11 mouse cellular contexts compared by ENCODE assay signal in genomic region chr1:189703156-189703555, GRCm38 (mm10). TPM values are rescaled to one million over a fixed set of nuclear protein-coding genes. Genes with fewer than 3 reads are reported as not detected.
DNase-seq lines count a peak whose midpoint lies in the region; ATAC-seq and TF ChIP-seq lines count a peak whose summit lies in the region.
"Had no signal": no experiment of that assay in that cellular context is flagged by ENCODE, and none has a peak within 500 bp of the region (broad histone marks: within the 10 kb centered on the region; RNA-seq: fewer than 3 reads in every experiment).

No protein-coding gene starts in this region.

- H3K27ac ChIP-seq in gastrocnemius, adult 2 months: no peak overlapping the region
- no peak overlapping the region for H3K27ac ChIP-seq in midbrain, embryonic 11.5 days (ENCODE audit: low read depth, low read length)
- no peak overlapping the region for H3K27ac ChIP-seq in midbrain, embryonic 13.5 days
- H3K27ac ChIP-seq in hindbrain, embryonic 12.5 days: no peak overlapping the region
- H3K27ac ChIP-seq: hindbrain, embryonic 13.5 days; liver, embryonic 15.5 days; neural tube, embryonic 13.5 days had no signal

- H3K9ac ChIP-seq in midbrain, embryonic 11.5 days (ENCODE audit: low read length): no peak overlapping the region
- H3K9ac ChIP-seq in midbrain, embryonic 13.5 days (replicated peaks): no peak overlapping the region
- no peak overlapping the region for H3K9ac ChIP-seq in hindbrain, embryonic 12.5 days
- H3K9ac ChIP-seq: hindbrain, embryonic 13.5 days; liver, embryonic 15.5 days; neural tube, embryonic 13.5 days had no signal

- no peaks in the 10 kb centered on the region for H3K9me3 ChIP-seq in midbrain, embryonic 11.5 days (ENCODE audit: control insufficient read depth, low read length)
- H3K9me3 ChIP-seq in midbrain, embryonic 13.5 days: no peaks in the 10 kb centered on the region
- no peaks in the 10 kb centered on the region for H3K9me3 ChIP-seq in hindbrain, embryonic 12.5 days (replicated peaks)
- H3K9me3 ChIP-seq: hindbrain, embryonic 13.5 days; liver, embryonic 15.5 days; neural tube, embryonic 13.5 days had no signal

- no peaks in the 10 kb centered on the region for H3K27me3 ChIP-seq in midbrain, embryonic 11.5 days (ENCODE audit: control insufficient read depth, insufficient read depth, low read length)
- no peaks in the 10 kb centered on the region for H3K27me3 ChIP-seq in midbrain, embryonic 13.5 days
- H3K27me3 ChIP-seq in hindbrain, embryonic 12.5 days: no peaks in the 10 kb centered on the region
- H3K27me3 ChIP-seq: neural tube, embryonic 13.5 days had no signal

- no peak overlapping the region for H3K4me3 ChIP-seq in gastrocnemius, adult 2 months
- H3K4me3 ChIP-seq in midbrain, embryonic 11.5 days (ENCODE audit: low read depth, low read length): no peak overlapping the region
- no peak overlapping the region for H3K4me3 ChIP-seq in midbrain, embryonic 13.5 days (replicated peaks)
- H3K4me3 ChIP-seq in hindbrain, embryonic 12.5 days: no peak overlapping the region
- H3K4me3 ChIP-seq: hindbrain, embryonic 13.5 days; liver, embryonic 15.5 days; neural tube, embryonic 13.5 days had no signal

- 47% methylated on average over 7 of the region's 7 CpGs for WGBS in midbrain, embryonic 11.5 days
- 51% methylated on average over 7 of the region's 7 CpGs for WGBS in midbrain, embryonic 13.5 days
- 54% methylated on average over 7 of the region's 7 CpGs for WGBS in hindbrain, embryonic 12.5 days

- intact Hi-C loops in gastrocnemius, adult 2 months (cut with DNase I): loop anchor here (5.0 kb wide), 2 partner anchors 119 to 224 kb away; no protein-coding TSS in a partner anchor
- intact Hi-C loops in heart, postnatal 14 days (cut with DNase I): loop anchor here (5.0 kb wide), 2 partner anchors 114 to 269 kb away; no protein-coding TSS in a partner anchor

- TF ChIP-seq CTCF in gastrocnemius, adult 2 months (IDR thresholded peaks at IDR 0.05): peak; percentile 40

- no peaks in the 10 kb centered on the region for H3K4me1 ChIP-seq in midbrain, embryonic 11.5 days (ENCODE audit: control insufficient read depth, insufficient read depth, low read length)
- H3K4me1 ChIP-seq in midbrain, embryonic 13.5 days (replicated peaks): 0 out of 2 replicates have a peak, but pooled peaks cover 4% of the 10 kb centered on the region
- 0 out of 2 replicates have a peak, but pooled peaks cover 8% of the 10 kb centered on the region for H3K4me1 ChIP-seq in hindbrain, embryonic 12.5 days
- H3K4me1 ChIP-seq: liver, embryonic 15.5 days had no signal

- H3K36me3 ChIP-seq in midbrain, embryonic 11.5 days (ENCODE audit: control insufficient read depth, insufficient read depth, low read length): no peaks in the 10 kb centered on the region
- H3K36me3 ChIP-seq in midbrain, embryonic 13.5 days: no peaks in the 10 kb centered on the region
- no peaks in the 10 kb centered on the region for H3K36me3 ChIP-seq in hindbrain, embryonic 12.5 days
- H3K36me3 ChIP-seq: hindbrain, embryonic 13.5 days; liver, embryonic 15.5 days; neural tube, embryonic 13.5 days had no signal

- no peak for DNase-seq in gastrocnemius, adult 2 months
- no peak for DNase-seq in gastrocnemius, adult 18-20 months (ENCODE audit: low spot score)
- DNase-seq in midbrain, embryonic 11.5 days (ENCODE audit: low spot score, missing footprints): peak; percentile 80
- DNase-seq in induced T-regulatory cell, adult 2 months (ENCODE audit: low read depth): peak; percentile 45
- peak; percentile 68 for DNase-seq in thymus, postnatal 25 days
- no peak for DNase-seq in heart, postnatal 14 days

- no peak for ATAC-seq in midbrain, embryonic 11.5 days (ENCODE audit: low FRiP score)
- ATAC-seq in midbrain, embryonic 13.5 days: no peak
- ATAC-seq in hindbrain, embryonic 12.5 days (ENCODE audit: low FRiP score): no peak

- H3K4me2 ChIP-seq in midbrain, embryonic 11.5 days: no peak overlapping the region
- no peak overlapping the region for H3K4me2 ChIP-seq in midbrain, embryonic 13.5 days (replicated peaks)
- H3K4me2 ChIP-seq in hindbrain, embryonic 12.5 days (replicated peaks): no peak overlapping the region
- H3K4me2 ChIP-seq: hindbrain, embryonic 13.5 days; liver, embryonic 15.5 days; neural tube, embryonic 13.5 days had no signal

RNA-seq across cellular contexts. Expression of gene Cenpf, which starts 15.3 kb away (rescaled TPM):
- total RNA-seq in gastrocnemius, adult 2 months (2021): under 1 TPM; 0.03 to 0.05 TPM
- under 1 TPM; 0.05 to 0.26 TPM for total RNA-seq in gastrocnemius, adult 18-20 months (2021)
- 135 and 140 TPM in 2 replicates for polyA plus RNA-seq in midbrain, embryonic 11.5 days (2014; fragmentation: Nextera tagmentation; extraction: Ambion mirVana)
- 51.8 and 58.9 TPM in 2 replicates for polyA plus RNA-seq in midbrain, embryonic 13.5 days (2015; fragmentation: Nextera tagmentation; extraction: Ambion mirVana)
- total RNA-seq in heart, postnatal 14 days (2021): 10 to 100 TPM in 1 of 2 experiments, 1 to 10 TPM in 1; 7.6 to 11.0 TPM
- polyA plus RNA-seq in hindbrain, embryonic 12.5 days (2016; fragmentation: Nextera tagmentation; extraction: Ambion mirVana): 82.6 and 86.6 TPM in 2 replicates

RNA-seq across cellular contexts. Expression of gene Ptpn14, which starts 24.9 kb away (rescaled TPM):
- 10 to 100 TPM in 1 of 2 experiments, 1 to 10 TPM in 1; 9.3 to 15.1 TPM for total RNA-seq in gastrocnemius, adult 2 months (2021)
- 10 to 100 TPM; 14.5 to 15.0 TPM for total RNA-seq in gastrocnemius, adult 18-20 months (2021)
- 4.3 TPM in 2 replicates for polyA plus RNA-seq in midbrain, embryonic 11.5 days (2014; fragmentation: Nextera tagmentation; extraction: Ambion mirVana)
- 1.5 and 2.3 TPM in 2 replicates for polyA plus RNA-seq in midbrain, embryonic 13.5 days (2015; fragmentation: Nextera tagmentation; extraction: Ambion mirVana)
- total RNA-seq in heart, postnatal 14 days (2021): 10 to 100 TPM; 32.1 to 33.1 TPM
- polyA plus RNA-seq in hindbrain, embryonic 12.5 days (2016; fragmentation: Nextera tagmentation; extraction: Ambion mirVana): 7.6 and 8.7 TPM in 2 replicates

Comparison
In these comparisons a context has a peak if more than half of its experiments do, and no peak if none do; other contexts are left out.
1. DNase-seq: peak in midbrain, embryonic 11.5 days (single experiment), induced T-regulatory cell, adult 2 months (single experiment) and thymus, postnatal 25 days (single experiment); none in gastrocnemius, adult 2 months (single experiment), gastrocnemius, adult 18-20 months (single experiment) and heart, postnatal 14 days (0 of 2).
2. RNA of gene Cenpf, which starts 15.3 kb away (total RNA-seq): 7.6 to 11.0 TPM in heart, postnatal 14 days; 0.05 to 0.26 TPM in gastrocnemius, adult 18-20 months and 0.03 to 0.05 TPM in gastrocnemius, adult 2 months; every median in the first group is over 4 times any median in the second.